Mouse (Mus musculus) liver, embryonic 11.5 days (tissue): ENCODE data around the gene Il25. TPM values are rescaled to one million over a fixed set of nuclear protein-coding genes. Genes with fewer than 3 reads are reported as not detected.
"Not testable (repeated sequence)": the region's sequence is repeated elsewhere in the genome, so short reads cannot be mapped to it uniquely, and the experiment has no call there.

Experiments
- ATAC-seq: fragments of 200-750 bp; cut with Nextera tagmentation; replicated peaks from 2 replicates; pipeline ENCODE4 v1.8.0; 2017; ENCODE audit warnings: moderate number of reproducible peaks, mild to moderate bottlenecking, moderate TSS enrichment, moderate library complexity; ENCODE audit not compliant: low FRiP score
- DNase-seq: peaks from one replicate; pipeline ENCODE4 v3.0.0-alpha.2; 2017; ENCODE audit warnings: low spot score
- H3K27ac ChIP-seq: fragments of 300-500 bp; sonication (generic); 2 replicates; pipeline ENCODE4 v1.5.1; 2014; ENCODE audit warnings: mild to moderate bottlenecking, low read depth, low read length, control low read depth
- H3K27me3 ChIP-seq: fragments of 300-500 bp; sonication (generic); replicated peaks from 2 replicates; pipeline ENCODE4 v1.6.1; 2014; ENCODE audit warnings: low read length, mixed read lengths; ENCODE audit not compliant: control insufficient read depth, insufficient read depth
- H3K36me3 ChIP-seq: fragments of 300-500 bp; sonication (generic); 2 replicates; pipeline ENCODE4 v1.6.1; 2014; ENCODE audit warnings: mild to moderate bottlenecking, low read length, moderate library complexity, mixed read lengths; ENCODE audit not compliant: control insufficient read depth, insufficient read depth
- H3K4me1 ChIP-seq: fragments of 300-500 bp; sonication (generic); replicated peaks from 2 replicates; pipeline ENCODE4 v1.6.1; 2014; ENCODE audit warnings: low read length, mixed read lengths; ENCODE audit not compliant: control insufficient read depth, insufficient read depth
- H3K4me2 ChIP-seq: fragments of 300-500 bp; sonication (generic); 2 replicates; pipeline ENCODE4 v1.6.1; 2014; ENCODE audit warnings: mild to moderate bottlenecking, control low read depth, moderate library complexity
- H3K4me3 ChIP-seq: fragments of 300-500 bp; sonication (generic); 2 replicates; pipeline ENCODE4 v1.5.1; 2014; ENCODE audit warnings: low read depth, low read length, control low read depth
- H3K9ac ChIP-seq: fragments of 300-500 bp; sonication (generic); 2 replicates; pipeline ENCODE4 v1.6.1; 2014; ENCODE audit warnings: low read depth, low read length, control low read depth
- H3K9me3 ChIP-seq: fragments of 300-500 bp; sonication (generic); 2 replicates; pipeline ENCODE4 v1.6.1; 2016; ENCODE audit warnings: low read length, inconsistent platforms, mixed read lengths; ENCODE audit not compliant: control insufficient read depth
- WGBS: fragments of 180-500 bp; shearing (Covaris S2); extraction: QIAGEN DNeasy Blood & Tissue Kit; methylation state at CpG from one replicate; pipeline ENCODE4 v1.1.7; 2014; 5-methylcytosine and 5-hydroxymethylcytosine counted together
- polyA plus RNA-seq: library from polyadenylated mRNA; unstranded; fragments of >200 nt; fragmentation: Nextera tagmentation; extraction: Ambion mirVana; gene quantifications from 2 replicates; pipeline ENCODE4 v1.2.1, GENCODE M21; 2014

The Il25 gene
- polyA plus RNA-seq, 1 experiment from 2014 or later: not detected

GRCm38 (mm10) chr14:54965631-54966030, 33.1 kb downstream of the Il25 start:
- Histone ChIP-seq H3K4me3 (no peak overlapping the region), H3K9ac (no peak overlapping the region), H3K36me3 (no peaks in the 10 kb centered on the region), H3K27ac (no peak overlapping the region), H3K4me1 (no peaks in the 10 kb centered on the region), H3K4me2 (no peak overlapping the region), H3K9me3 (no peaks in the 10 kb centered on the region), H3K27me3 (0 out of 2 replicates have a peak, but pooled peaks cover 3% of the 10 kb centered on the region)
- DNase-seq (no peak), ATAC-seq (no peak)
- 56% methylated on average over 6 of the region's 6 CpGs for WGBS

DNA sequence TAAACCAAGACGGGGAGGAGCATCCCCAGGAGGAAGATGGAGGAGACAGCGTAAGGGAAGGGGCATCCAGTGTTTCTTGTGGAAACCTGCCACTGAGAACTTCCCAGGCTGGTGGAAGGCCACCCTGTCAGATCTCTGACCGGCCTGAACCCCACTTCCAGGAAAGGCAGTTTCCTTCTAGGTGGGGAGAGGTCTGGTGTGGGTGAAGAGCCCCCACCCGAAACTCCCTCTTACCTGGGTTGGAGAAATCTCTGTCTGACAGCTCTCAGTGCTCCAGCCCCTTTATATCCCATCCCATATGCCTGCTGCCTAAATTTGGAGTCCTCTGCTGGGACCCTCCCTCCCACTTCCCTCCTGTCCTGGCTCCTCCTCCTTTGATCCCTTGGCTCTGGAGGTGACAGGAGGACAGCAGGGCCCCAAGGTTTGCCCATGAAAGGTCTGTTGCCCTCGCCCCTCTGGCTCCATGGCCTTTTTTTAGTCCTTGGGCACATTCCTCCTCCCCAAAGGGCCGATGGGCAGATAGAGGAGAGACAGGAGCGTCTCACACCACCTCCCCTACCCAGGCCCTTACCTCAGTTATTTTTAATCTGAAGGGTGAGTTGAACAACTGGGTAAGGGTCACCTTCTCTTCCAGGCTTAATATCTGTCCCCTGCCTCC, 34.0 kb downstream of the Il25 start, which contains the start of gene Myh6:
Myh6 (minus strand) TSS at position 608 of the 658 bp plus-strand sequence.
- ATAC-seq (no peak), DNase-seq (no peak)
- 65% methylated on average over 7 of the region's 7 CpGs for WGBS
- no peak within 1 kb of the TSS for H3K27ac ChIP-seq
- H3K9me3 ChIP-seq: no peaks in the 10 kb centered on the region
- H3K9ac ChIP-seq: no peak within 1 kb of the TSS
- H3K4me1 ChIP-seq: no peaks in the 10 kb centered on the region
- no peak within 1 kb of the TSS for H3K4me2 ChIP-seq
- H3K4me3 ChIP-seq: no peak within 1 kb of the TSS
- no peaks in the 10 kb centered on the region for H3K36me3 ChIP-seq
- 0 out of 2 replicates have a peak, but pooled peaks cover 3% of the 10 kb centered on the region for H3K27me3 ChIP-seq

- Histone ChIP-seq H3K4me1 (no peaks in the 10 kb centered on the region), H3K27me3 (peaks cover 3% of the 10 kb centered on the region; the same call in 1 of the 2 replicates), H3K4me3 (no peak overlapping the region), H3K4me2 (no peak overlapping the region), H3K9ac (no peak overlapping the region), H3K27ac (no peak overlapping the region), H3K36me3 (no peaks in the 10 kb centered on the region), H3K9me3 (no peaks in the 10 kb centered on the region)
- 82% methylated on average over 3 of the region's 3 CpGs for WGBS
- DNase-seq (no peak), ATAC-seq (no peak)
These were observed 35.4 kb downstream of the Il25 start for GRCm38 (mm10) chr14:54967874-54968273.

- Histone ChIP-seq H3K4me2 (no peak overlapping the region), H3K36me3 (no peaks in the 10 kb centered on the region)
These were observed 35.8 kb downstream of the Il25 start for GRCm38 (mm10) chr14:54968344-54968743.

DNA sequence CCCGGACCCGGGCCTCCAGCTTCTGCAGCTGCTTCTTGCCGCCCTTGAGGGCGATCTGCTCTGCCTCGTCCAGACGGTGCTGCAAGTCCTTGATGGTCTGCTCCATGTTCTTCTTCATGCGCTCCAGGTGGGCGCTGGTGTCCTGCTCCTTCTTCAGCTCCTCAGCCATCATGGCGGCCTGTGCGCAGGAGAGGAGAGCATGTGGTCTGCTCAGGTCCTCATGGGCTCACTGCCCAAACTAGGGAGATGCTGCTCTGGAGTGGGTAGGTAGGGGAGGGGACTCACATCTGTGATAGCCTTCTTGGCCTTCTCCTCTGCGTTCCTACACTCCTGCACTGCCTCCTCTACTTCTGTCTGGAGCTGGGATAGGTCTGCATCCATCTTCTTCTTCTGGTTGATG, 40.3 kb downstream of the Il25 start:
- 83% methylated on average over 9 of the region's 11 CpGs for WGBS
- H3K27me3 ChIP-seq, H3K4me3 ChIP-seq, DNase-seq, H3K27ac ChIP-seq, H3K36me3 ChIP-seq, H3K9ac ChIP-seq, H3K4me1 ChIP-seq, H3K9me3 ChIP-seq, ATAC-seq, H3K4me2 ChIP-seq: not testable (repeated sequence)

More at GRCm38 (mm10) chr14:54968344-54968743, 35.8 kb downstream of the Il25 start:
- ATAC-seq (no peak), DNase-seq (no peak)
- H3K4me3 ChIP-seq: no peak overlapping the region
- H3K9me3 ChIP-seq: no peaks in the 10 kb centered on the region
- no peak overlapping the region for H3K27ac ChIP-seq
- peaks cover 3% of the 10 kb centered on the region; the same call in 1 of the 2 replicates for H3K27me3 ChIP-seq
- no peaks in the 10 kb centered on the region for H3K4me1 ChIP-seq
- H3K9ac ChIP-seq: no peak overlapping the region

DNA sequence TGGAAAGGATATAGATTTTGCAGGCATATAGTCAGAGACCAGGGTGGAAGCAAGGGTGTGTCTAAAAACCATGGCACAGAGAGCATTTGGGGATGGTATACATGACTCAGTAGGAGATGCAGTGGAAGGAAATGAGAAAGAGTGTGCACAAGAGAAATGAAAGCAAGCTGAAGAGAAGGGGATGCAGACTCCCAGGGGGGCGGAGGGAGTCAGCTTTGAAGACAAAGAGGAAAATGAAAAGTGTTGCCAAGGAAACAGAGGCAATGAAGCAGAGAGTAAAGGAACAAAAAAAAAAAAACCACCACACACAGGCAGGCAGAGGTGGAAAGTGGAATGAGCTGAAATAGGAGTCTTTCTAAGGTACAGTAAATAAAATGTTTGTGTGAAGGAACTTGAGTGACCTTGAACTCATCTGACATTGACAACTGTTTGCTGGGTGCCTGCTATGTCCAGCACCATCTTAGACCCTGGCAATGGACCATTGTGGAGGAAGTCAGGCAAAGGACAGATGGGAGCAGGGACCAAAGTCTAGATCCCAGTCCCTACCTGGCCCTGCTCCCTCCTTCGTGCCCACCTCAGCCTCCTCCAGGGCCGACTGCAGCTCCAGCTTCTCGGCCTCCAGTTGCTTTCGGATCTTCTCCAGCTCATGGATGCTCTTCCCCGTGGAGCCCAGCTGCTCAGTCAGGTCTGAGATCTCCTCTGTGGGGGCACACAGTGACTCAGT, 41.7 kb downstream of the Il25 start:
- Histone ChIP-seq H3K4me1 (no peaks in the 10 kb centered on the region), H3K27ac (no peak overlapping the region), H3K4me3 (no peak overlapping the region), H3K9me3 (no peaks in the 10 kb centered on the region), H3K36me3 (no peaks in the 10 kb centered on the region), H3K27me3 (peaks cover 3% of the 10 kb centered on the region; the same call in 1 of the 2 replicates), H3K4me2 (no peak overlapping the region), H3K9ac (no peak overlapping the region)
- no peak for DNase-seq
- WGBS: 69% methylated on average over 6 of the region's 6 CpGs
- no peak for ATAC-seq

- ATAC-seq (no peak), DNase-seq (no peak)
- Histone ChIP-seq H3K27me3 (no peaks in the 10 kb centered on the region; the same call in none of the 2 replicates), H3K27ac (no peak within 1 kb of the TSS), H3K9me3 (no peaks in the 10 kb centered on the region), H3K4me1 (no peaks in the 10 kb centered on the region), H3K4me3 (no peak within 1 kb of the TSS), H3K4me2 (no peak within 1 kb of the TSS), H3K9ac (no peak within 1 kb of the TSS), H3K36me3 (no peaks in the 10 kb centered on the region)
- 59% methylated on average over 1 of the region's 1 CpGs for WGBS
These were observed 44.1 kb downstream of the Il25 start, which contains the start of gene Gm17428 for GRCm38 (mm10) chr14:54976633-54977032. Gene Gm17428 (plus strand): TSS chr14:54976933.

- H3K4me1 ChIP-seq: no peaks in the 10 kb centered on the region
- H3K4me2 ChIP-seq: no peak overlapping the region
- no peak overlapping the region for H3K4me3 ChIP-seq
- H3K36me3 ChIP-seq: no peaks in the 10 kb centered on the region
- 78% methylated on average over 8 of the region's 8 CpGs for WGBS
- no peak overlapping the region for H3K27ac ChIP-seq
- H3K9me3 ChIP-seq: no peaks in the 10 kb centered on the region
- DNase-seq: no peak
- no peak for ATAC-seq
- no peak overlapping the region for H3K9ac ChIP-seq
- H3K27me3 ChIP-seq: no peaks in the 10 kb centered on the region; the same call in 1 of the 2 replicates
These were observed 46.2 kb downstream of the Il25 start for GRCm38 (mm10) chr14:54978664-54979063.
